Mouse (Mus musculus) monocyte, adult 2 months (primary cell): ENCODE results near the gene Pld4.

Experiments
- DNase-seq, 2 experiments: peaks; one replicate each; pipeline ENCODE4 v3.0.0; 2022; ENCODE audit warnings: low spot score in 2 of 2, low read depth in 1 of 2

Pld4 gene

DNA sequence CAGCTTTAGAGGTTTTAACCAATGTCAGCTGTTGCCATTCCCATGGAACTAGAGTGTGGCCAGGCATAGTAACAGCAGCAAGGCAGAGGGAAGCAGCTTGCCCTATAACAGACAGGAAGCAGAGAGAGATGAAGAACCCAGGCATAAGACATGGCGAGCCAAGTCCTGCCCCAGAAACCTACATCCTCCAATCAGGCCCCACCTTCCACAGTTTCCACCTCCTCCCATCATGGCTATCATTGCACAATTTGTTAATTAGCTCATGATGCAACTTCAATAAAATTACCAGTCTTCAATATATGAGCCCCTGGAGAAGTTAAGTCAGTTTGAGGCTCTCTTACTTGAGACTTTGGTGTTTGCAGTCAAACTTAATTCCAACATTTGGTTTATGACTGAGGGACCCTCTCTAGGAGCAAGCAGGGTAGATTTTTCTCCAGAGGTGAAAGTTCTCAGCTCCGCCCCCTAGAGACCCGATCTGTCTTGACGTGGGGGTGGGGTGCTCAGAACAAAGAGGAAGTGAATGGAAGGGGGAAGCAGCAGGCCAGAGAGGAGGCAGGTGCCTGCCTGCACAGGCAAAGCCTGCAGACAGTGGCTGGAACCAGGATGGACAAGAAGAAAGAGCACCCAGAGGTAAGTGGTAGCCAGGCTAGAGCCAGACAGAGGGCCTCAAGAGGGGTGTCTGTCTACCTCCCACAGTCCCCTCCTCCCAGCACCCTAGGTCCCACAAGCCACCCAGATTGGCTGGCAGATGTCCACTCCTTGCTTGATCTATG is at the start of gene Pld4:
Gene Pld4 (plus strand): TSS at position 502 of the 773 bp plus-strand sequence.
- peak; percentile 62 to 64 for DNase-seq

DNA sequence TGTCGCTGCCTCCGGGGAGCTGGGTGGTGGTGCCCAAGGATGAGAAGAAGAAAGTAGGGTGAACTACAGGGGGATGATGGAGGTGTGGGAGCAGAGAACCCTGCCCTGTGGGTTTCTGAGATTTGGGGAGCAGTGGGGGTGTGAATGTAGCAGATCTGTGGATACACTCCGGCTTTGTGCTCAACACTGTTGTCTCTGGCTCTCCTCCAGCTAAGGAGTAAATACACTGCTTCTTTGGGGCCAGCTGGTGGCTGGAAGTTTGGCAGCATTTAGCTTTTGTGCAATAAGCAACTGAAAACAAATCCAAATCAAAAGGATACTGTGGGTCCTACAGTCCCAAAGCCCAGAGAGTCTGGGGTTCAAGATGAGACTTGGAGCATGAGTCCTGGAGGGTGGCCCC is 46.5 kb upstream of the Pld4 start:
- no peak for DNase-seq

DNA sequence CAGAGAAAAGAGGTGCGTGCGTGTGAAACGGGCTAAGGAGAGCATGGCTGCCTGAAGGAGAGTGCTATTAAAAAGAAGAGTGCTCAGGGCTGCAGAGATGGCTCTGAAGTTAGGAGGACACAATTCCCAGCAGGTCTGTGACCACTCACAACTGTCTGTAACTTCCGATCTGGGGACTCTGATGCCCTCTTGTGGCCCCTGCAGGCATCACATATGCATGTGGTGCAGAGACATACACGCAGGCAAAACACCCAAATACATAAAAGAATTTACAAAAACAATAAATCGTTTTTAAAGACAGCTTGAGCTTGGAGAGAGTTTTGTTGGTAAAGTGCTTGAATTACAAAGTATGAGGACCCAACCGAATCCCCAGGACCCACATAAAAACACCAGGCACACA is 43.3 kb upstream of the Pld4 start:
- DNase-seq: peak in 1 of 2 experiments; percentile 40

DNA sequence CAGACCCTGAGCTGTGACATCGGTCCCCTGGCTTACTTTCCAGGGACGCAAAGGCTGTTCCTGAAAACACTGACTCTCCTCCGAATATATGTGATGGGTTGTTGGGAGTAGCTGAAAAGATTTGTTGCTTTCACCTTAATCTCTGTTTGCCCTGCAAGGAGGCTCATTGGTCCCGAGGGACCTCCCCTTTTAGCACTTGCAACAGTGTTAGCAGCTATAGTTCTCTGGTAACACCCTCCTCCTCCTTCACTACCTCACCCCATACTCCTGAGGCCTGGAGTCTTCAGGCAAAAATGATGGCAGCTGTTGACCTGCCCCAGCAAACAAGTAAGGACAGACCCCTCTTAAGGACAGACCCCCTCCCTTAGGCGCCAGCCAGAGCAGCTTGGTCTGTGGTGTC is 41.5 kb upstream of the Pld4 start:
- no peak for DNase-seq

DNA sequence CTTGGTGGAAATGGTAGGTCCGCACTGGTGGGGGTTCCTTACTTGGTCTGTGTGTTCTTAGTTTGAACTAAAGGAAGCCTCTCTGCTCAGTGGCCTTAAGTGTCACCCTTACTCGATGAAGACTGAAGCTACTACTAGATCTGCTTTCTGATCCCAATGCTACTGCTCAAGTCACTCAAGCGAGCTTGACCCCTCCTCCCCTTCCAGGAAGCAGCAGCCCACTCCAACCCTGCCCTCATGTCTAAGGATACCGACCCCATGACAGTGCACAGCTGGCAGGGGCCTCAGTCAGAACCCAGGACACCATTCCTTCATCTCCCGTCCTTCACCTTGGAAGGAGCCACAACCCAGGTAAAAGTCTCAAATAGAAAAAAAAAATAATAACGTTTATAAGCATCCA is 40.2 kb upstream of the Pld4 start, which contains the start of gene Cep170b:
Gene Cep170b (plus strand): TSS at position 240 of the 400 bp plus-strand sequence.
- DNase-seq: no peak

DNA sequence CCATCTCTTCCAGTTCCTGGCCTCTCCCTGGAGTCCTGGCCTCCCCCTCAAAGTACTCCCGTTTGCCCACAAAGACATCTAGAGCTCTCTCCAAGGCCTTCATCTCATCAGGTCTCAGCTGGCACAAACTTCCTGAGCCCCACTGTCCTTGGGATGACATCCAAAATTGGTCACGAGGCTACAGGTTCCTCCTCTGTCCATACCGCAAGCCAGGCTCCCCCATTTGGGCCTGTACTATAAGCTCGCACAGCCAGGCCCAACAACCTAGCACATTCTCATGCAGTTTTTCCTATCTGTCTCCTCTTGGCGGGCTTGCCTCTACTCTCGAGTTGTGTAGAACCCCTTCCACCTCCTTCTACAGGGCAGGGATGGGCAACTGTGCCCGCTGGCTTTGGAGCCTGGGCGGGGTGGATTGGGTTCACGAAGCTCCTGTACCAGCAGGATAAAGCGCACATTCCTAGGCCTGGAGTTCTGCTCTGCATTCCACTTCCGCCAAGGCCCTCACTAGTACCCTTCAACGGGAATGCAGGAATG is 39.5 kb upstream of the Pld4 start:
- DNase-seq: no peak

DNA sequence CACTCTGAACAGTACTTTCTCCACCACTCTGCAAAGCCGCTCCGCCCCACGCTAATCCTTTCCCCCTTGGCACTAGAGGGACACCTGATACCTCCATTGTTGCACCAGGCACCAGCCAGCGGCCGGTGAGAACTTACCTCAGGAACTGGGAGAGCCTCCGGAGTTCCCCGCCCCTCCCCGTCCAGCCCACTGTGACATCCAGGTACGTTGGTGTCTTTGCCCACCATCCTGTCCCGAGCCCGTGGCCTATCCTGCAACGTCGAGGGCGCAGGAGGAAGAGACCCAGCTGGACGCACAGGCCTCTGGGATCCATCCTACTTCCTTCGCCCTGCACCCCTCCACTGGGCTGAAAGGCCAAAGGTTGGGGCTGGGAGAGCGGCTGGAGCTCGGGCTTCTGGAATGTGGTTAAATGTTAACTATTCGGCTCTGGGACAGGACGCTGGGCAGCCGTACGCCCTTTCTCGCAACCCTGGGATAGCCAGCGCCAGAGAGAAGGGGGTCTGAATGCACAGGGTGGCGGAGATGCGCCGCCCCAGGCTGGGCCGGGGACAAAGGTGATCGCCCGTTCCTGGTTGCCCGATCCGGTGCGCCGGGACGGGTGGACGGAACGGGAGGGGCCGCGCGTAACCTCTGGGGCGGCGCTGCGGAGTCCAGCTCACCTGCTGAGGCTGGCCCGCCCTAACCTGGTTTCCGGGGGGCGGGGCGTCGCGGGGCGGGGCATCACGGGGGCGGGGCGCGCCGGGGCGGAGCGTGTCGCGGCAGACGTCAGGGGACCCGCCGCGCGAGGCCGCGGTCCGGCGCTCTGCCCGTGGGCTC is 38.8 kb upstream of the Pld4 start:
- no peak for DNase-seq

DNA sequence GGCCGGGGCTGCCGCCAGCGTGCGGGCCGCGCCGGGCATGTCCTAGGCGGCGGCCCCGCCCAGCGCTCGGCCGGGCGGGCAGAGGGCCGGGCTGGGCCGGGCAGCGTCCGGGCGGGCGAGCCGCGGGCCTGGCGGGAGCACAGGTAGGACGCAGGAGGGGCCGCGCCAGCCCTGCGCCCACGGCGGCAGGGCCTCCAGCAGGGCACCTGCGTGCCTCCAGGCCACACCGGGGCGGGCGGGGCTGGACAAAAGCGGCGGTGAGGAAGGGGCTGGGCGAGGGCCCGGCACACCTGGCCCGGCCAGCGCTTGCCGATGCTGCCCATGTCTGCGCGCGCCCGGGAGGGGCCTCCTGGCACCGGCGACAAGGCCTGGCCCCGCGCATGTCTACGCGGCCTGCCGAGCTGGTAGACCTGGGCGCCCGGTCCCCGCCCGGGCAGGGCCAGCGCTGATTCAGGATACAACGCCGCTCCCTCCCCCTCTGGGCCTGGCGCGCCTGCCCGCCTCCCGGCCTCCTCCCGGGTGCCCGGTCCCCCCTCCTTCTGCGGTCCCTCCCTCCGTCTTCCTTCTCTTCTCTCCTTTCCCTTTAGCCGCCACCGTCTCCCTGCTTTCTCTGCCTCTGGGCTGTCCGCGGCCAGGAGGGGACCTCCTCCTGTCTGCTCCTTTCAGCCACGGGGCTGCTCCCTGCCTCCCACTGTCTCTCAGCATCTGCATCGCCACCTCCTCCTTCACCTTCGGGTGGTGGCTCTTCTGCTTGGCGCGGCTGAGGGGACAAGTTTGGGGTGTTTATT is 38.0 kb upstream of the Pld4 start:
- no peak for DNase-seq

DNA sequence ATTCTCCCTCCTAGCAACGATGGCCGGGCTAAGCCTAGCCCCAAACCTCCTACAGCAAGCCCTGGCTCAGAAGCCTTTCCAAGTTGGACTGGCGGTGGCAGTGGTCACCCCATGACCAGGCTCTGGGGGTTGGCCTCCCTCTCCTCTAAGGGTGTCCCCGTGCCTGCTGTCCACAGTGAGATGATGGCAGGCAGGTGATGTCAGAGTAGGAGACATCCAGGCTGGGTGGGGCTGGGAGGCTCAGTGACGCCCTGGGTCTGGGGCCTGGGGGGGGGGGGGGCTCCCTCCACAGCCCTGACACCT is 37.5 kb upstream of the Pld4 start:
- DNase-seq: no peak

DNA sequence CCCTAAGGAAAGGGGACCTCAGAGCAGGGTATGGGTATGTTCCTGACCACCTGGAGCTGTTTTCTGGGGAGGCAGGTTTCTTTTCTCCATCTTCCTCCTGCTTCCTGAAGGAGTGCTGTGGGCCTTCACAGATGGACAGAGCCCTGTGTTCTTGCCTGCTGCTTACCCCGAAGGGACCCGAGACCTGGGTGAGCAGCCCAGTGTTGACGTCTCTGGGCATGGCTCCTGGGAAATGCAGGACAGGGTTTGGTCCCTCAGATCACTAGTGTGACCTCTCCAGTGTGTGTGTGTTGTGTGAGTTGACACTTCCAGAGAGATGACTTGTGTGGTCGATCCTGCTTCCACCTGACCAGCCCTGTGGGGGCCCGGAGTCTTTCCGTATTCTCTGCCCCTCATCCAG is 37.0 kb upstream of the Pld4 start:
- DNase-seq: no peak

DNA sequence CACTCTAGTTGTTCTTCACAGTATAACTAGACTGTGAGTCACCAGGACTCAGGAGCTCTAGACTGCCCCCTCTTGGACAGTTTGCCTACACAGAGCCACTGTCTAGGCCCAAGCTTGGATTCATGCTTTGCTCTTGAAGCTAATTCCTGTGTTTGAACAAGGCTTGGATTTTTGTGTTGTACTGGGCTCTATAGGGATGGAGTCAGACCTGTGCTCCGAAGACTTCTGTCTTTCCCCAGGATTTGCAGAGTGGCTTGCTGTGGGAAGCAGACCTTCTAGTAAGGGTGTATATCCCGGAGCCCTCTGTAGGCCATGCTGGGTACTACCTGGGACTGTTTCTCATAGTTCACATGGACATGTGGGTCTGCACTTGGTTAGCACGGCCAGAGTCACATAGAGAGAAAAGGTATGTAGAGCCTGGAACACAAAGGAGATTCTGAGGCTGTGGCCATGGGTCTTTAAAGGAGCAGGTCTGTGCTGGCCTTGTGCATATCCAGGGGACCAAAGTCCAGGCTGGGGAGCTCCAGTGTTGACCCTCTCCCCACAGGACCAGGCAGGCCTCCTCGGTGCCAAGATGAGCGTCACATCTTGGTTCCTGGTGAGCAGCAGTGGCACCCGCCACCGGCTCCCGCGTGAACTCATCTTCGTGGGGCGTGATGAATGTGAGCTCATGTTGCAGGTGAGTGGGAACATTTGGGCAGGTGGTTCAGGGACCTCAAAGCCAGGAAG is 36.2 kb upstream of the Pld4 start:
- peak in 1 of 2 experiments; percentile 53 for DNase-seq

DNA sequence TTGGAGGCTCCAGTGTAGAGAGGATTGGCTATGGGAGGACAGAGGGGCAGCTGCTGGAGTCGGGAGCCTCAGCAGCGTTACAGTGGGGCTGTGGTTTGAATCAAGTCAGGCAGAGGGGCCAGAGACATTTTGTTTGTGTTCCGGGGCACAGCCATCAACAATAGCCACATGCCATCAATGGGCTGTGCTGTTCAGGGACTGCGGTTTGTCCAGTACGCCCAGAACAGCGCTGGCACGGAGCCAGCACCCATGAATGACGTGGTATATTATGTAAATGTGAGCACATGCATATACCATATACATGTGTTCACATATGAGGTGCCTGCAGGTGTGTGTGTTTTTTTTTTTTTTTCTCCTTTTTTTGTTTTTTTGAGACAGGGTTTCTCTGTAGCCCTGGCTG is 32.7 kb upstream of the Pld4 start:
- no peak for DNase-seq

DNA sequence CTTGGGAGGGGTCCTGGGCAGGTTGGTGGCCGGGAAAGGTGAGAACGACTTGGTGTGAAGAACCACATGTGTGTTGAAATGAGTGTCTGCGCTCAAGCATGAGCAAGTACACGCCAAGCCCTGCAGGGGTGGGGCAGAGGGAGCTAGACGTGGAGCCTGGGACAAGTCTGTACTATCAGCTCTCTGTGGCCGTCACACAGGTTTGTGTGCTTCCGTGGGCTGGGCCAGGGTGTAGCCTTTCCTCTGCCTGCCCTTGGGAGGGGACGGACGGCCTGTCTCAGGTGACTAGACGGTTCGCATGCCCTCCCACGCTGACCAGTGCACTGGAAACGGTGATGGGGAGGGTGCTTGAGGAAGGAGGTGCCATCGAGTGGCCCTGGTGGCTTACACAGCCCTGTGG is 29.6 kb upstream of the Pld4 start:
- DNase-seq: no peak

DNA sequence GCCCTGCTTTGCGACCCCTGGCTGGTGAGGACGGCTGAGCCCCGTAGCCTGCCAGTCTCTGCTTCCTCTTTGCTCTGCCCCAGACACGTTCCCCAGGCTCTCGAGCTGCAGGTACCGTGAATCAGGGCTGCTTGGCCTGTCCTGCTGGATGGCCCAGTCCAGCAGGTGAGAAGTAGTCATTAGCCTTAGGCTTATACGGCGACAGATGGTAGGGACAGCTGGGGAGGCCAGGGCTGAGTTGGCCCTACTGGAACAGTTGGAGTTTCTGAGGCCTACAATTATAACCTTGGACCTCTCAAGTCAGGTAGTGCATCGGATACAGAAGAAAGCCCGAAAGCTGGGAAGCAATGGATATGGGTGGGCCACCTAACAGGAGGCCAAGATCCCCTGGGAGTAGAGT is 27.9 kb upstream of the Pld4 start:
- DNase-seq: no peak

DNA sequence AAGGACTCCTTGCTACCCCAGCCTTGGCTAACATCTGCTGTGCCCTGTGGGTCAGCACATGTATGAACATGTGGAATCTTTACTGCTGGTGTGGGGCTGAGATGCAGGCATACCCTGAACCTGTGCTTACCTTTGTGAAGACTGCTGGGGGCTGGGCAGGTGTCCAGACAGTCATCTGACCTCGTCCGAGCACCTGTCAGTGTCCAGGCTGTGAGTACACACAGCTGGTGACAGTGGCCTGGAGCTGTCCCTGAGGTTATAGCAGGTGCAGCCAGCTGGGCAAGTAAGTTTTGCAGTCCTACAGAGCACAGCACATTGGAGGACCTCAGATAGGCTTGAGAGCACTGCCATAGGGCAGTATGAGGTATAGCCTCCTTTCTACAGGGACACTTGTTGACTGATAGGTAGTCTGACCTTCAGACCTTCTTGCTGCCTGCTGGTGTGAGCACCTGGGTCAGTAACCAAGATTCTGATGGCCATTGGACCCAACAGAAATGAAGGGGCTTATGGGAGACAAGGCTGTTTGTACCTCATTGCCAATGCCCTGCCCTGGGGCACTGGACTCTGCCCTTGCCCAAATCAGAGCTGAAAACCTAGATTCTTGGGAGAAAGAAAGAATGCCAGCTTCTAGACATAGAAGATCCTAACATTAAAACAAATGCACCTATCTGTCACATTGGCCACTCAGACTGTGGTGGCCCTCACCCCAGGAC is 26.2 kb upstream of the Pld4 start:
- DNase-seq: no peak

DNA sequence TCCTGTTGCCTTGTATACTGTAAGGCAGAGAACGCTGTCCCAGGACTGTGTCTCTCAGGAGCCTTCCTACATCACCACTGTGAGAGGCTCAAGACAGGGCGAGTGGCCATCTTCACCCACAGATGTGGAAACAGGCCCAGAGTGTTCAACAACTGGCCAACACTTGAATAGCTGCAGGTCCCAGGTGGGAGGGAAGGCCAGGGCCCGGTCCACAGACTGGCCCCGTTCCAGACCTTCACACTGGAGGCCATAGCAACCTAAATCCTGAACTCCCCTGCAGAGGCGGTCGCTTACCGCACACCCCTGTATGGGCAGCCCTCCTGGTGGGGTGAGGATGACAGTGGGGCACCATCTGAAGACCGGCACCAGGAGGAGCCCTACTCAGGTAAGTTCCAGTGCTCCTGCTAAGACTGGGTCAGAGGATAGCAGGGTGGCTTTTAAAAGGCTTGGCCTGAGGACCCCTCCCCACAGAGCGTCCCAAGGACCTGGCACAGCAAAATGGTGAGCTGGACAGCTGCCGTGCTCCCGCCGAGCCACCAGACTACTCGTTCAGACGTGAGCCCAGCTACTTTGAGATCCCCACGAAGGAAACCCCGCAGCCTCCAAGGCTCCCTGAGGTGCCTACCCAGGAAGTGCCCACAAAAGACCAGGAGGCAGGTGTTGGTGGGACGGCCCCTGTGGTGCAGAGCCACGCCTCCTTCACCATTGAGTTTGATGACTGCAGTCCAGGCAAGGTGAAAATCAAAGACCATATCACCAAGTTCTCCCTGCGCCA is 25.4 kb upstream of the Pld4 start:
- no peak for DNase-seq

DNA sequence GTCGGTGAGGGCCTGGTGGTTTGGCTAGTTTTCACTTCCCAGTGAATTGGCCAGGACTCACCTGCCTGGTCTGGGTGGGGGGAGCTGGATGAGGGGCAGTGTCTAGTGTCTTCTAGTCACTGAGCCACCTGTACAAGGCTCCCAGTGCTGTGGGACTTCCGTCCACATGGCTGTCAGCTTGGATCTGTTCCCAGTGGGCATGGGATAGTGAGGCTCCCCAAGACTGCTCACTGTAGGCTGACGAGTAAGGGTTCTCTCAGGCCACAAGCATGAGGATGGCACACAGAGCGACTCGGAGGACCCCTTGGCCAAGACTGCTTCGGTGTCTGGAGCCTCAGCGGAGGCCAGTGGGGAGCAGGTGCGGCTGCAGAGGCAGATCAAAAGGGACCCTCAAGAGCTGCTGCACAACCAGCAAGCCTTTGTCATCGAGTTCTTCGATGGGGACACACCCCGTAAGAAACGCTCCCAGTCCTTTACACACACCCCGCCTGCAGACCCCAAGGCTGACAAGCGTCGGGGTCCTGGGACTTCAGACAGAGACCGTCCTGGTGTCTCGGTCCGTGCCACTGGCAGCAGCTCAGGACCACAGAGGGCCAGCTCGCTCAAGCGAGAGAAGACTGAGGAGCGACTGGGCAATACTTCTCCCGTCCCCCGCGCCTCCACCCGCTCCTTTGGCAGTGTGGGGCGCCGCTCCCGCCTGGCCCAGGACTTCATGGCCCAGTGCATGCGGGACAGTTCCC is 24.4 kb upstream of the Pld4 start:
- DNase-seq: no peak

DNA sequence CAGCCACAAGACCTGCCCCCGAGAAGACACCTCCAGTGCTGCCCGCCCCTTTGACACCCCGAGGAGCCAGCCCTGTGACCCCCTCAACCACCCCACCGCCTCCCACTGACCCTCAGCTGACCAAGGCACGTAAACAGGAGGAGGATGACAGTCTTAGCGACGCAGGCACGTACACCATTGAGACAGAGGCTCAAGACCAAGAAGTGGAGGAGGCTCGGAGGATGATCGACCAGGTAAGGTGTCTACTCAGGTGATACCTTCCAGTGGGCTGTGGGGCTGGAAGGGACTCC is 23.9 kb upstream of the Pld4 start:
- no peak for DNase-seq

DNA sequence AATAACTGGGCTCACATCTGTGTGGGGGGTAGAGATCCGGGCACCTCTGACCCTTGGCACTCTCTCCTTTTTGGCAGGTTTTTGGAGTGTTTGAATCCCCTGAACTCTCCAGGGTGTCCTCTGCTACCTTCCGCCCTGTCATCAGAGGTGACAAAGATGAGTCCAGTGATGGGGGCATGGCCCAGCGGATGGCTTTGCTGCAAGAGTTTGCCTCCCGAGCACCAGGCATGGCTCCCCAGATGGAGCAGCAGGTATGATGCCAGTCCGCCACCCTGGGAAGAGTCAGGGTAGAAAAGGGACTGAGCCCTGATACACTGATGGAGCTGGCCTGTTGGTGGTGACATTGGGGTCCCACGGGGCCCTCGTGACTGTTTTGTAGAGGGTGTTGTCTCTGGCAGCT is 23.4 kb upstream of the Pld4 start:
- no peak for DNase-seq
